42 mouse cellular contexts compared by ENCODE assay signal in genomic region chr1:152795688-152796255, GRCm38 (mm10). TPM values are rescaled to one million over a fixed set of nuclear protein-coding genes. Genes with fewer than 3 reads are reported as not detected.
DNase-seq lines count a peak whose midpoint lies in the region; ATAC-seq and TF ChIP-seq lines count a peak whose summit lies in the region.
"Had no signal": no experiment of that assay in that cellular context is flagged by ENCODE, and none has a peak within 500 bp of the region (broad histone marks: within the 10 kb centered on the region; RNA-seq: fewer than 3 reads in every experiment).

No protein-coding gene starts in this region.

- H3K27me3 ChIP-seq in liver, embryonic 11.5 days (replicated peaks; ENCODE audit: control insufficient read depth, insufficient read depth, low read length): no peaks in the 10 kb centered on the region
- no peaks in the 10 kb centered on the region for H3K27me3 ChIP-seq in liver, postnatal 0 days (ENCODE audit: insufficient read depth, low read length)
- H3K27me3 ChIP-seq in ES-Bruce4 (ENCODE audit: control insufficient read depth, insufficient read depth, low read length, poor library complexity, severe bottlenecking): no peaks in the 10 kb centered on the region
- H3K27me3 ChIP-seq in intestine, embryonic 16.5 days (replicated peaks; ENCODE audit: control insufficient read depth, insufficient read depth, low read length): no peaks in the 10 kb centered on the region
- H3K27me3 ChIP-seq: forebrain, embryonic 12.5 days; heart, embryonic 12.5 days; hindbrain, embryonic 15.5 days; limb, embryonic 12.5 days; midbrain, embryonic 13.5 days; neural tube, embryonic 15.5 days had no signal

- in situ Hi-C loops in ES-E14 (cut with MboI; ENCODE audit: low sequenced_read_pairs in 2 of 2, unreplicated experiment in 2 of 2): loop anchor here (25.0 kb wide), 2 partner anchors 292 to 592 kb away; no protein-coding TSS in a partner anchor

- no peaks in the 10 kb centered on the region for H3K9me3 ChIP-seq in liver, embryonic 11.5 days (ENCODE audit: control insufficient read depth, low read length)
- H3K9me3 ChIP-seq in liver, postnatal 0 days (ENCODE audit: low read length): no peaks in the 10 kb centered on the region
- no peaks in the 10 kb centered on the region for H3K9me3 ChIP-seq in ES-Bruce4 (replicated peaks; ENCODE audit: control insufficient read depth, insufficient read depth, low read length, poor library complexity, severe bottlenecking)
- H3K9me3 ChIP-seq in ES-E14 (ENCODE audit: control insufficient read depth, insufficient read depth, low read depth, low read length): no peaks in the 10 kb centered on the region
- H3K9me3 ChIP-seq in intestine, embryonic 16.5 days (ENCODE audit: control insufficient read depth, low read length): no peaks in the 10 kb centered on the region
- H3K9me3 ChIP-seq: forebrain, embryonic 12.5 days; heart, embryonic 12.5 days; hindbrain, embryonic 15.5 days; limb, embryonic 12.5 days; midbrain, embryonic 13.5 days; neural tube, embryonic 15.5 days had no signal

- no peak overlapping the region for H3K27ac ChIP-seq in liver, embryonic 11.5 days (ENCODE audit: low read depth, low read length)
- H3K27ac ChIP-seq in liver, postnatal 0 days (ENCODE audit: low read depth): no peak overlapping the region
- H3K27ac ChIP-seq in ES-Bruce4 (ENCODE audit: insufficient read depth, low read length) (peak overlapping the region; percentile 52), ES-E14 (ENCODE audit: insufficient read depth, low read depth, low read length, poor library complexity, severe bottlenecking) (no peak overlapping the region)
- H3K27ac ChIP-seq in bone marrow, adult 2 months (ENCODE audit: control insufficient read depth, insufficient read depth, low read depth, low read length, poor library complexity): 0 out of 2 replicates have a peak overlapping the region, but pooled peaks have one; percentile 13
- no peak overlapping the region for H3K27ac ChIP-seq in intestine, embryonic 16.5 days (ENCODE audit: low read length)
- H3K27ac ChIP-seq: forebrain, embryonic 12.5 days; hindbrain, embryonic 15.5 days; limb, embryonic 12.5 days; midbrain, embryonic 13.5 days; neural tube, embryonic 15.5 days had no signal

- 38% methylated on average over 8 of the region's 8 CpGs for WGBS in liver, embryonic 11.5 days
- WGBS in liver, postnatal 0 days (ENCODE audit: insufficient replicate concordance): 48% methylated on average over 8 of the region's 8 CpGs
- WGBS in bone marrow, adult 2 months: 62% methylated on average over 8 of the region's 8 CpGs
- WGBS in intestine, embryonic 16.5 days: 60% methylated on average over 8 of the region's 8 CpGs

- no peak for TF ChIP-seq CTCF in liver, postnatal 0 days (IDR thresholded peaks at IDR 0.05; ENCODE audit: low read depth)
- no peak for TF ChIP-seq CTCF in ES-Bruce4 (IDR thresholded peaks at IDR 0.05; ENCODE audit: low read depth, low read length)
- TF ChIP-seq CTCF in bone marrow, adult 2 months (IDR thresholded peaks at IDR 0.05; ENCODE audit: control insufficient read depth, insufficient read depth, low read length): no peak

- H3K4me3 ChIP-seq in liver, embryonic 11.5 days (ENCODE audit: low read depth, low read length): no peak overlapping the region
- H3K4me3 ChIP-seq in liver, postnatal 0 days (ENCODE audit: low read depth, low read length): no peak overlapping the region
- H3K4me3 ChIP-seq in ES-Bruce4 (ENCODE audit: low read depth, low read length): peak overlapping the region; percentile 24; the same call in 1 of the 2 replicates
- peak overlapping the region; percentile 16 to 27; a peak in 2 of 4 replicates for H3K4me3 ChIP-seq in ES-E14 (ENCODE audit: insufficient read depth in 1 of 2, low read depth in 1 of 2, low read length in 2 of 2, poor library complexity in 1 of 2, severe bottlenecking in 1 of 2)
- no peak overlapping the region for H3K4me3 ChIP-seq in bone marrow, adult 2 months (replicated peaks; ENCODE audit: control insufficient read depth, low read depth, low read length)
- H3K4me3 ChIP-seq in intestine, embryonic 16.5 days (ENCODE audit: low read length): no peak overlapping the region
- H3K4me3 ChIP-seq: erythroblast, embryonic 14.5 days; forebrain, embryonic 12.5 days; heart, embryonic 12.5 days; hindbrain, embryonic 15.5 days; limb, embryonic 12.5 days; midbrain, embryonic 13.5 days; neural tube, embryonic 15.5 days had no signal

- TF ChIP-seq POLR2A in ES-Bruce4 (IDR thresholded peaks at IDR 0.05; ENCODE audit: insufficient read depth, low read length): no peak
- TF ChIP-seq POLR2A in bone marrow, adult 2 months (IDR thresholded peaks at IDR 0.05; ENCODE audit: borderline replicate concordance, control insufficient read depth, low read depth, low read length): no peak

- no peak overlapping the region for H3K9ac ChIP-seq in liver, embryonic 11.5 days (ENCODE audit: low read depth, low read length)
- no peak overlapping the region for H3K9ac ChIP-seq in liver, postnatal 0 days (replicated peaks)
- peak overlapping the region; percentile 49 for H3K9ac ChIP-seq in ES-Bruce4 (ENCODE audit: low read depth, poor library complexity, severe bottlenecking)
- H3K9ac ChIP-seq in ES-E14 (ENCODE audit: insufficient read depth, low read depth, low read length, poor library complexity, severe bottlenecking): no peak overlapping the region; the same call in 1 of the 2 replicates
- H3K9ac ChIP-seq in intestine, embryonic 16.5 days (ENCODE audit: low read depth, low read length): no peak overlapping the region
- H3K9ac ChIP-seq: forebrain, embryonic 12.5 days; heart, embryonic 12.5 days; hindbrain, embryonic 15.5 days; limb, embryonic 12.5 days; midbrain, embryonic 13.5 days; neural tube, embryonic 15.5 days had no signal

- DNase-seq in liver, embryonic 11.5 days (ENCODE audit: low spot score): no peak
- no peak for DNase-seq in liver, postnatal 0 days
- no peak for DNase-seq in ES-E14 (ENCODE audit: low read depth, low spot score)
- no peak for DNase-seq in ovary, adult 18-20 months (ENCODE audit: low spot score)
- no peak for DNase-seq in Muller cell, postnatal 12 days (ENCODE audit: inconsistent ontology term)
- DNase-seq: adrenal gland, postnatal 25 days; B cell, adult 2 months; cerebellum, adult 18-20 months; cerebellum, postnatal 10 days; gastrocnemius, postnatal 25 days; heart, adult 11 months; heart, postnatal 4 days; kidney, adult 2 months; kidney, postnatal 10 days; lung, adult 2 months; lung, postnatal 10 days; right cerebral cortex, adult 18-20 months; spleen, adult 18-20 months; thymus, postnatal 14 days had no signal

- H3K4me1 ChIP-seq in liver, embryonic 11.5 days (replicated peaks; ENCODE audit: control insufficient read depth, insufficient read depth, low read length): peaks cover 21% of the 10 kb centered on the region
- peaks cover 10% of the 10 kb centered on the region for H3K4me1 ChIP-seq in liver, postnatal 0 days (ENCODE audit: insufficient read depth)
- H3K4me1 ChIP-seq in ES-Bruce4 (ENCODE audit: control insufficient read depth, insufficient read depth, low read length) (peaks cover 6% of the 10 kb centered on the region), ES-E14 (ENCODE audit: control insufficient read depth in 2 of 2, insufficient read depth in 2 of 2, low read length in 2 of 2, poor library complexity in 1 of 2) (peaks cover 17 to 46% of the 10 kb centered on the region in 2 experiments)
- H3K4me1 ChIP-seq in bone marrow, adult 2 months (ENCODE audit: control insufficient read depth, insufficient read depth, low read length): peaks cover 3% of the 10 kb centered on the region; the same call in 1 of the 2 replicates
- H3K4me1 ChIP-seq in intestine, embryonic 16.5 days (ENCODE audit: control insufficient read depth, insufficient read depth, low read length): peaks cover 18% of the 10 kb centered on the region

- no peak for TF ChIP-seq EP300 in liver, postnatal 0 days (IDR thresholded peaks at IDR 0.05; ENCODE audit: low read depth)
- no peak for TF ChIP-seq EP300 in ES-Bruce4 (IDR thresholded peaks at IDR 0.05; ENCODE audit: insufficient read depth, low read depth, low read length)

- peak; percentile 38; the same call in 1 of the 2 replicates for ATAC-seq in liver, embryonic 11.5 days (replicated peaks; ENCODE audit: low FRiP score)
- no peak for ATAC-seq in liver, postnatal 0 days
- ATAC-seq in intestine, embryonic 16.5 days: no peak
- ATAC-seq: inflammation-experienced regulatory T-cells, adult 6 months; midbrain, embryonic 13.5 days had no signal

- H3K36me3 ChIP-seq in liver, embryonic 11.5 days (ENCODE audit: control insufficient read depth, insufficient read depth, low read length): no peaks in the 10 kb centered on the region
- H3K36me3 ChIP-seq in liver, postnatal 0 days (replicated peaks; ENCODE audit: insufficient read depth, low read length): no peaks in the 10 kb centered on the region
- H3K36me3 ChIP-seq in ES-Bruce4 (ENCODE audit: control insufficient read depth, insufficient read depth, low read length, poor library complexity, severe bottlenecking) (no peaks in the 10 kb centered on the region), ES-E14 (ENCODE audit: control insufficient read depth, insufficient read depth, low read length, poor library complexity, severe bottlenecking) (no peaks in the 10 kb centered on the region)
- H3K36me3 ChIP-seq in intestine, embryonic 16.5 days (ENCODE audit: control insufficient read depth, insufficient read depth, low read length): no peaks in the 10 kb centered on the region
- H3K36me3 ChIP-seq: forebrain, embryonic 12.5 days; heart, embryonic 12.5 days; hindbrain, embryonic 15.5 days; limb, embryonic 12.5 days; midbrain, embryonic 13.5 days; neural tube, embryonic 15.5 days had no signal

- H3K4me2 ChIP-seq in liver, embryonic 11.5 days: peak overlapping the region; percentile 34; the same call in 1 of the 2 replicates
- no peak overlapping the region for H3K4me2 ChIP-seq in liver, postnatal 0 days (ENCODE audit: low read depth, low read length)
- H3K4me2 ChIP-seq in intestine, embryonic 16.5 days (ENCODE audit: low read depth, low read length): no peak overlapping the region
- H3K4me2 ChIP-seq: forebrain, embryonic 12.5 days; heart, embryonic 12.5 days; hindbrain, embryonic 15.5 days; limb, embryonic 12.5 days; midbrain, embryonic 13.5 days; neural tube, embryonic 15.5 days had no signal

RNA-seq across cellular contexts. Expression of gene Ncf2, which starts 4.2 kb away (rescaled TPM):
- 12.6 and 13.9 TPM in 2 replicates for polyA plus RNA-seq in liver, embryonic 11.5 days (2014; fragmentation: Nextera tagmentation; extraction: Ambion mirVana)
- polyA plus RNA-seq in liver, postnatal 0 days (2015; fragmentation: Nextera tagmentation; extraction: Ambion mirVana): 12.5 and 13.8 TPM in 2 replicates
- 1.4 and 1.6 TPM in 2 replicates for polyA plus RNA-seq in ES-Bruce4 (2011; ENCODE audit: insufficient read depth, insufficient read length, low read depth, missing spikeins)
- total RNA-seq in ES-E14 (2012; rRNA removed): 2.7 and 5.4 TPM in 2 replicates
- 43.0 and 112 TPM in 2 replicates for polyA plus RNA-seq in bone marrow, adult 2 months (2011; ENCODE audit: insufficient read depth, insufficient read length, low replicate concordance, missing spikeins)
- polyA plus RNA-seq in intestine, embryonic 16.5 days (2015; fragmentation: Nextera tagmentation; extraction: Ambion mirVana): 10.6 and 13.0 TPM in 2 replicates

RNA-seq across cellular contexts. Expression of gene Arpc5, which starts 29.4 kb away (rescaled TPM):
- 260 and 281 TPM in 2 replicates for polyA plus RNA-seq in liver, embryonic 11.5 days (2014; fragmentation: Nextera tagmentation; extraction: Ambion mirVana)
- polyA plus RNA-seq in liver, postnatal 0 days (2015; fragmentation: Nextera tagmentation; extraction: Ambion mirVana): 157 and 162 TPM in 2 replicates
- 108 and 113 TPM in 2 replicates for polyA plus RNA-seq in ES-Bruce4 (2011; ENCODE audit: insufficient read depth, insufficient read length, low read depth, missing spikeins)
- total RNA-seq in ES-E14 (2012; rRNA removed): 61.0 and 95.0 TPM in 2 replicates
- polyA plus RNA-seq in bone marrow, adult 2 months (2011; ENCODE audit: insufficient read depth, insufficient read length, low replicate concordance, missing spikeins): 143 and 180 TPM in 2 replicates
- 372 and 389 TPM in 2 replicates for polyA plus RNA-seq in intestine, embryonic 16.5 days (2015; fragmentation: Nextera tagmentation; extraction: Ambion mirVana)

RNA-seq across cellular contexts. Expression of gene Rgl1, which starts 29.6 kb away (rescaled TPM):
- polyA plus RNA-seq in liver, embryonic 11.5 days (2014; fragmentation: Nextera tagmentation; extraction: Ambion mirVana): 26.3 and 28.2 TPM in 2 replicates
- polyA plus RNA-seq in liver, postnatal 0 days (2015; fragmentation: Nextera tagmentation; extraction: Ambion mirVana): 11.7 and 16.2 TPM in 2 replicates
- polyA plus RNA-seq in ES-Bruce4 (2011; ENCODE audit: insufficient read depth, insufficient read length, low read depth, missing spikeins): 3.0 and 5.4 TPM in 2 replicates
- total RNA-seq in ES-E14 (2012; rRNA removed): 1.2 and 1.3 TPM in 2 replicates
- polyA plus RNA-seq in bone marrow, adult 2 months (2011; ENCODE audit: insufficient read depth, insufficient read length, low replicate concordance, missing spikeins): 8.6 and 9.2 TPM in 2 replicates
- polyA plus RNA-seq in intestine, embryonic 16.5 days (2015; fragmentation: Nextera tagmentation; extraction: Ambion mirVana): 45.4 and 45.8 TPM in 2 replicates

RNA-seq across cellular contexts. Expression of gene Apobec4, which starts 45.4 kb away (rescaled TPM):
- polyA plus RNA-seq in liver, embryonic 11.5 days (2014; fragmentation: Nextera tagmentation; extraction: Ambion mirVana): not detected in 2 replicates
- polyA plus RNA-seq in liver, postnatal 0 days (2015; fragmentation: Nextera tagmentation; extraction: Ambion mirVana): not detected in 2 replicates
- not detected in 2 replicates for polyA plus RNA-seq in ES-Bruce4 (2011; ENCODE audit: insufficient read depth, insufficient read length, low read depth, missing spikeins)
- not detected in 2 replicates for total RNA-seq in ES-E14 (2012; rRNA removed)
- not detected in 2 replicates for polyA plus RNA-seq in bone marrow, adult 2 months (2011; ENCODE audit: insufficient read depth, insufficient read length, low replicate concordance, missing spikeins)
- not detected in 2 replicates for polyA plus RNA-seq in intestine, embryonic 16.5 days (2015; fragmentation: Nextera tagmentation; extraction: Ambion mirVana)
- total RNA-seq: adrenal gland, adult 18-20 months; adrenal gland, postnatal 25 days; gastrocnemius, adult 18-20 months; gastrocnemius, postnatal 25 days; heart, postnatal 4 days; layer of hippocampus, postnatal 10 days; left cerebral cortex, adult 18-20 months; left cerebral cortex, postnatal 14 days; liver, adult 2 months had no signal
- polyA plus RNA-seq: brain, embryonic 14.5 days; cortical plate, adult 2 months; erythroblast, embryonic 14.5 days; forebrain, embryonic 12.5 days; heart, embryonic 12.5 days; heart, postnatal 0 days; hindbrain, embryonic 15.5 days; inflammation-experienced regulatory T-cells, adult 6 months; kidney, adult 2 months; large intestine, adult 2 months; limb, embryonic 12.5 days; liver, adult 2 months; midbrain, embryonic 13.5 days; stomach, embryonic 16.5 days; urinary bladder, adult 2 months had no signal

Comparison
In these comparisons a context has a peak if more than half of its experiments do, and no peak if none do; other contexts are left out.
1. H3K27ac ChIP-seq: peak in ES-Bruce4 (single experiment) and bone marrow, adult 2 months (single experiment); none in liver, embryonic 11.5 days (single experiment), liver, postnatal 0 days (single experiment), ES-E14 (single experiment) and intestine, embryonic 16.5 days (single experiment).
2. H3K4me3 ChIP-seq: peak in ES-Bruce4 (single experiment) and ES-E14 (2 of 2); none in liver, embryonic 11.5 days (single experiment), liver, postnatal 0 days (single experiment), bone marrow, adult 2 months (single experiment) and intestine, embryonic 16.5 days (single experiment).